Mouse (Mus musculus): ENCODE data around the gene Oxsm. TPM values are rescaled to one million over a fixed set of nuclear protein-coding genes. Genes with fewer than 3 reads are reported as not detected.
A peak's percentile ranks its signal among the peaks of the same experiment; 100 is the strongest.

The Oxsm gene
- polyA plus RNA-seq, 2 experiments from 2014 or later, result 5.1 to 5.3 TPM

DNA sequence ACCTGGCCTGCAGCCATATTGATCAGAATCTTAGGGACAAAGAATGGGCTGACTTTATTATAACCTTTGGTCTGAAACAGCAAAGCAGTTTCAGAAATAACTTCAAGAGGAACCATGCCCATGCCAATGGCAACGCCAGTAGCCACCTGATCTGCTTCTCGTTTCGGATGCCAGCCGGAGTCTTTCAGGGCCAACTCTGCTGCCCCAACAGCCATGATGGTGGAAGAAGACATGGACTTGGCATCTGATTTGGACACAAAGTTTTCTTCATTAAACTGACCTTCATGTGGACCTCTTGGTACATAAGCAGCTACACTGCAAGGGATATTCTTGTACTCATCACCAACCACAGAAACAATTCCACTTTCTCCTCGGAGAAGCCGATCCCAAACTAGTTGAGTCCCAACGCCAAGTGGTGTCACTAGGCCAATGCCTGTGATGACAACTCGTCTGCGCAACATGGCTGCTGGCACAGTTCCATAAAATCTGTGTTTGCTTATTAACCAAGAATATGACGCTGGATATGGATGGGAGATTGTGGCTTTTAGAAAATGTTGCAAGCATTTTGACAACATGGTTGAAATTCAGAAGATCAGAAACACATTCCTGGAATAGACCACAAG lies 7.3 kb downstream of the Oxsm start:
- ATAC-seq, result no peak

DNA sequence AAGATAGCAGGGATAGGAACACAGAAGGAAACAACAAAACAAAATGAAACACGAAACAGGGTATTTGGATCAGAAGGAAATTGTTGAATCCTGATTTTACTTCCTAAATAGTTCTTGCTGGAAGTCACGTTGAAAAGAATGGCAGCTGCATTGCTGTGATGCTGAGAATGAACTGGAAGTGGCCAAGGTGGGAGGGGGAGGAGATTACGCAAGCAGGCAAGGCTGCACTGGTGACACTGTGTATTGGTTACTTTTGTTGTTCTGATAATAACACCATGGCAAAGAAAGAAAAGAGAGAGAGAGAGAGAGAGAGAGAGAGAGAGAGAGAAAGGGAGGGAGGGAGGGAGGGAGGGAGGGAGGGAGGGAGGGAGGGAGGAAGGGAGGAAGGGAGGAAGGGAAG lies 13.1 kb downstream of the Oxsm start:
- no peak for ATAC-seq

DNA sequence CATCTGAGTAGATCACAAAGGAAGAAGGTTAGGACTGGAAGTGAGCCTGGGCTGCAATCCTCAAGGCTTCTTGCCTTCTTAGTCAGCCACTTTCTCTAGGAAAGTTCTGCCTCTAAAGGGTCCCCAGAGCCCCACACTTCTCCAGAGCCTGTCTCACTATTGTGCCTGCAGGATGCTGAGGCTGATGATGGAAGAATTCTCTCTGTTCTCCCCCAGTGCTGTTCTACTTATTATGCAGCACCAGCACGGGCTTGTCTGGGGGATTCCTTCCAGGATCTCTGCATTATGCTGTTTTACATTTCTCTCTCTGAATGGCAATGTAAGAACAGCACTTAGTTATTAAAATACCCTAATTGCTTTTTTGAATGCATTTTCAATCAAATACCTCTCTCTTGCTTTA lies 16.1 kb downstream of the Oxsm start:
- no peak for ATAC-seq

DNA sequence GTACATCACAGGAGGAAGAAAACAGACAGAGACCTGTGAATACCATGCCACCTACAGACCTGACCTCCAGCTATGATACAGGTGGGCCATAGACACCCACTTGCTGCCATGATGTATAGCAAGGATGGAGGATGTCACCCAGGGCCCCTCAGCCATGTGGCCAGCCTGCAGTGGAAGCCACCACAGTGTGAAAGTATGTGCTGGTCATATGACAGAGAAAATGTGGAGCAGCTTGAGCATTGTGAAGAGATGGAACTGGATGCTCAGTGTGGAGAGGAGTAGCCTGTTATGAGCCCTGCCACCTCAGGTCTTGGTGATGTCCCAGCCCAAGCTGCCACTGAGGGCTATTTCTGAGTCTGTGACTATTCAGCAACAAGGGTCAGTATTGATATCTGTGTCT lies 19.0 kb downstream of the Oxsm start:
- ATAC-seq, result no peak

DNA sequence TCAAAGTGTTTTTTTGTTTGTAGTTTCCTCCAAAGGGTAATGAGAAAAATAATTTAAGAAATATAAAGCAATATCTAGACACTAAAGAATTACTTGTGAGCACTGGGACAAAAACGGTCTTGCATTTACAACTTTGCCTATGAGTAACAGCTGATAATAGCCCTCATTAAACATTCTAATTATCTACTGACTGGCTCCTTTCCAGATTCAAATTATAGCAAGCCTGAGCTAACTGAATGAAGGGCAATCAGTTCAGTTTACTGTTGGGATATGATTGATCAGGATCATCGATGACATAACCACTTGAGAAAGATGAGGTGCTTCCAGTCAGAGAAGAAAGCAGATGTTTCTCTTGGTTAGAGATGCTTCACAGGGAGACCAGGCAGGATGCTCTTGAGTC lies 20.2 kb downstream of the Oxsm start:
- no peak for ATAC-seq

DNA sequence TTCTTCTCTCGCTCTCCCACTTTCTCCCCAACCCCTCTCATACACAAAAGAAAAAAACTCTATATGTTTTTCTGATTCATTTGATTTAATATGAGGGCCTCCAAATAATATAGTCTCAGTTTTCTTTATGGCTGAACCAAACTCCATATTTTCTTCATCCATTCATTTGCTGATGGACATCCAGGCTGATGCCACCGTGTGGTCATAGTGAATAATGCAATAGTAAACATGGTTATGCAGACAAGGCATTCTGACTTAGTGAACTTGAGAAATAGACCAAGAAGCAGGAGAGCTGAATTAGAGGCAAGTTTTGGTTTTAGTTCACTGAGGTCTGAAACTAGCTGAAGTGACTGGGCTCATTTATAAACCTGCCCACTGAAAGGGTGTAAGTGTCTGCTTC lies 30.6 kb downstream of the Oxsm start:
- ATAC-seq, result peak; percentile 40

DNA sequence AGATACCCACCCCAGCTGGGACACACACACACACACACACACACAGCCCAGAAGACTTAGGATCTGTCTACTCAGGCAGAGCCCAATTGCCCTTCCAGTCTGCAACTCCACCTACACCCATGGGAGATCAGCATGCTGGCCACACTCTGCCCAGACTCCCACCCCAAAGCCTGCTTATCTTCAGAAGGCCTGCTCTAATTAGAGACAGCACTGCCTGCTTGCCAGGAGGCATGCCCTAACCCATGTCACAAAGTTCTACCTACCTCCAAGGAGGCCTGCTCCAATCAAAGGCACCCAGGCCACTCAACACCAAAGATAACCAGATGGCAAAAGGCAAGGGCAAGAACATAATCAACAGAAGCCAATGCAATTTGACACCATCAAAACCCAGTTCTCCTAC lies 41.9 kb downstream of the Oxsm start:
- no peak for ATAC-seq

DNA sequence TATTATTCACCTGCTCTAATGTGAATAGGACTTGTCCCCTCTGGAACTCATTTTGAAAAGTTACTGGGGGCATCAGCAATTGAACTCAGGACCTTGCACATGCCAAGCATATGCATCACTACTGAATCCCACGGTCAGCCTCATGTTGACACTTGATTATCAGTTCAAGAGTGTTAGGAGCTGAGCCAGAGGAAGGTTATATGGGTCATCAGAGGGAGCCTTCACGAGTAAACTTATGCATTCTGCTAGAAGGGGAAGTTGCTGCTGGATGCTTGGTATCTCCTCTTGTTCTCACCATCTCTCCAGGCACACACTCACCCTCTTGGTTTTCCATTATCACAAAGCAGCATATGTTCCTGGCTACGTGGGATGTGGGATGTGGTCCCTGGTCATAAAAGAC lies 47.9 kb downstream of the Oxsm start:
- no peak for ATAC-seq

DNA sequence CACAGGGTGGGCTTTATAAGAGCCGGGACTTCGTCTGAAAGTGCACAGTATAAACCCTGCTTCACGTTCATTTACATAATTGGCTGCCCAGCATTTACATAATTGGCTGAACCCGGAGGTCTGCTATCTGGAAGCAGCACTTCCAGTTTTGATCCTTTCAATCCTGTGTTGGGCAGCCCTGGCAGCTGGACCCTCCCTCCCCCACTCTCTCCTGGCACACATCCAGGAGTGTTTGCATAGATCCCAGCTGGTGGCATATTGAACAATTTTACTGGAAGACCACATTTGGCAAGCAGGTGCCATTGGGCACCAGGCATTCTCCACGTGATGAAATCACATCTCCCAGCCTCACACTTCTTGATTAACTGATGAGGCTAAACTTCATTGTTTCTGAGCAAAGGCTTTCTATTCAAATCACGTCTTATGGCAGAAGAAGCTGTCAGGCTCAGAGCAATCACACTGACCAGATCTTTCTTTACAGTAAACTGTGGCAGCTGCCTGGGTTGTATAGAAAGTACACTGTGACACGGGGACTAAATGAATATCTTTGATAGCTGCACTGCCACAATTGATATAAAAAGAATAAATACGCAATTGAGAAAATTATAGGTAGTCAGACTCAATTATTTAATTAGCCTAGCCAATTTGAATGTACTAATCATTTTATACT lies 48.5 kb downstream of the Oxsm start:
- no peak for ATAC-seq

DNA sequence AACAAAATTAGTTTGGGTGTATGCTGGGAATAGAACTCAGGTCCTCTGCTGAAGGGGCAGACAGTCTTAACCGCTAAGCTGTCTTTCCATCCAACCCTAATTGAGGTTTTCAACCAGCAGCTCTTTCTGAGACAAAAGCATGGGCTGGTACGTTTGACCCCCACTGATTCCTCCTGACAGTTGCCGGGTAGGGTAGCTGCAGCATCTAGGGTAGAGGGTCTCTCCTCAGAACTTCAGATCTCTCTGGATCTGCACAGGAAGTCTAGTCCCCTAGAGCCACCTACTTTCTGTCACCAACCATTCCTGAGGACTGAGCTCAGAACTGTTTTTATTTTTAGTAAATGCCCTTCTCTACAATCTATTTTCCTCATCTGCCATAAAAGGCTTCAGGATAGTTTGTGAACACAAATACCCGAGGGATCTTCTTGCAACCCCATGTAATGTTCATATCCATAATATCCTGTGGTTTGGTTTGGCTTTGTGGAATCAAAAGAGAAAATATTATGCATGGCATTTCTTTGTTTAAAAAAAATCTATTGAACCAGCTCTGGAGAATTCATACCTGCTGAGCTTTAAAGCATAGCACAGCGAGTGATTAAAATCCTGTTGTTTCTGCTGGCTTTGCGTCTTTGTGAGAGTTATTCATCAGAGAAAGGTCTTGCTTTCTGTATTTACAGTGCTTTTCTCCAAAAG lies 49.2 kb downstream of the Oxsm start:
- no peak for ATAC-seq

DNA sequence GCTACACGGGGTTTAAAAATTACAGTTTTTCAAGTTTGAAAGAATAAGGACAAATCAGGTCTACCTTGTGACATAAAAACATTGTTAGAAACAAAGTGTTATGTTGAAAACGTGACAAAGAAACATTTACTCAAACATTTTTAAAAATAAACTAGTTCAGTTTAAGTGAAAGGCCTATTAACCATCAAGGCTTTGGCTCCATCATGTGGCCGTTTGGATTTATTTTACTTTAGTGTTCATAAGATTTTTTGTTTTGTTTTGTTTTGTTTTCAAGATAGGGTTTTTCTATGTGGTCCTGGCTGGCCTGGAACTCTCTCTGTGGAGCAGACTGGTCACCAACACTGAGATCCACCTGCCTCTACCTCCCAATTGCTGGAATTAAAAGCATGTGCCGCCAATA lies 53.1 kb downstream of the Oxsm start:
- peak; percentile 72 for ATAC-seq

DNA sequence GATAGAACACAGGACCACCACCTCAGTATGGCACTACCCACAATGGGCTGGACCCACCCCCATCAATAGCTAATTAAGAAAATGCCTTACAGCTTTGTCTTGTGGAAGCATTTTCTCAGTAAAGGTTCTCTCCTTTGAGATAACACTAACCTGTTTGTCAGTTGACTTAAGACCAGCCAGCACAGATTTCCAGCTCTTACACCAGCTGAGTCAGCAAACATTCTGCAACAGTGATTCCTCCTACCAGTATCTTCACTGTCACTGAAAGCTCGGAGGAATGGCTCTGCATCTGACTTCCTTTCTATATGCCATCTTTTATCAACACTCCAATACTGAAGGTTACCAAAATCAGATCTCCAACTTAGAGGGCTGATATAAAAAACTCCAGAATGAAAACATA lies 54.1 kb downstream of the Oxsm start:
- no peak for ATAC-seq

DNA sequence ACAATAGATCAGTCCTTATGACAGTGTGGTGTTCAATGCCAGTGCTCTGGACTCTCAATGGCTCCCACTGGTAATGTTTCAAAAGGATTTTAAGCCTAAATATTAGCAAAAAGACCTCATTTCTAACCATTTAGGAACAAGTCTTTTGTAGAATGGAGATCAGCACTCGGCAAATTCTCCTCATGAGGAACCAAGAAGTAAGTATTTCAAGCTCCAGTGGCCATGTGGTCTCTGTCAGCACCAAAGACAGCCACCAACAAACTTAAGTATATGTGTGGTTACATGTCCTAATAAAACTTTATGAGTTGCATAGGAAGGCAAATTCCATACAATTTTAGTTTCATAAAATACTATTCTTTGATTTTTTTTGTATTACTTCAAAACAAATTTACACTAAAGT lies 55.5 kb downstream of the Oxsm start:
- ATAC-seq, result no peak

DNA sequence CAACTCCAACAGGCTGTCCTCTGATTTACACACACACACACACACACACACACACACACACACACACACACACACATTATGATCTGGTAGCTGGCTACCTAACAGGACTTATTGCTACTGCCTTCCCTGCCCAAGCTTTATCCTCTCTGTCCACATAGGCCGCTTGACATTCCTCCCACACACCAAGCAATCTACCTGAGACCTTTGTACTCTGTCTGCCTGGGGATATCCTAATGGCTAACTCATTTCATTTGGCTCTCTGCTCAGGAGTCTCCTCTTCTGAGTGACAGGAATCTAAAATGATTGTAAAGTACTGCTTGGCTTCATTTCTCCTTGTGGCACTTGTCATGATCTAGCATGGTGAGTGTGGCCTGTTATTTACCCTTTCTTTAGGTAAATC lies 60.5 kb downstream of the Oxsm start:
- no peak for ATAC-seq

Other genes starting within 250 kb of the Oxsm start
- 10 to 100 TPM; 70.5 to 98.9 TPM for gene Ngly1, start 528 bp downstream of the Oxsm start, polyA plus RNA-seq (2017; shearing (Covaris generic))
- 10 to 100 TPM; 60.6 to 86.4 TPM for gene Top2b, start 115.4 kb upstream of the Oxsm start, polyA plus RNA-seq (2017; shearing (Covaris generic))